ENCODE assay signal across 7 mouse cellular contexts in genomic region chr2:177000656-177001055, GRCm38 (mm10). TPM values are rescaled to one million over a fixed set of nuclear protein-coding genes. Genes with fewer than 3 reads are reported as not detected.
DNase-seq lines count a peak whose midpoint lies in the region; ATAC-seq lines count a peak whose summit lies in the region.
"Not testable (repeated sequence)": the region's sequence is repeated elsewhere in the genome, so short reads cannot be mapped to it uniquely, and the experiment has no call there.

Gene Gm14419 (plus strand): TSS chr2:177000956.

- not testable (repeated sequence) for ATAC-seq in embryonic facial prominence, embryonic 14.5 days (ENCODE audit: low read depth); megakaryocyte progenitor cell, adult 5-6 weeks (replicated peaks; ENCODE audit: poor library complexity)

- not testable (repeated sequence) for H3K9ac ChIP-seq in embryonic facial prominence, embryonic 14.5 days (ENCODE audit: low read depth, low read length)

- DNase-seq in adrenal gland, postnatal 14 days; embryonic facial prominence, embryonic 14.5 days (ENCODE audit: low spot score); gastrocnemius, postnatal 36 days; heart, postnatal 10 days; layer of hippocampus, adult 18-20 months (ENCODE audit: low spot score in 2 of 2); left cerebral cortex, postnatal 10 days (ENCODE audit: extremely low spot score in 1 of 2, low spot score in 2 of 2): not testable (repeated sequence)

- H3K27ac ChIP-seq in embryonic facial prominence, embryonic 14.5 days (replicated peaks; ENCODE audit: low read depth, low read length): not testable (repeated sequence)

- intact Hi-C loops in gastrocnemius, postnatal 36 days (cut with DNase I); heart, postnatal 10 days (cut with DNase I); left cerebral cortex, postnatal 10 days (cut with DNase I): not testable (repeated sequence)

- not testable (repeated sequence) for H3K4me3 ChIP-seq in embryonic facial prominence, embryonic 14.5 days (ENCODE audit: low read depth, low read length)

- H3K27me3 ChIP-seq in embryonic facial prominence, embryonic 14.5 days (replicated peaks; ENCODE audit: control insufficient read depth, insufficient read depth, low read length): not testable (repeated sequence)

- H3K4me2 ChIP-seq in embryonic facial prominence, embryonic 14.5 days (ENCODE audit: low read depth, low read length): not testable (repeated sequence)

- not testable (repeated sequence) for H3K9me3 ChIP-seq in embryonic facial prominence, embryonic 14.5 days (ENCODE audit: control insufficient read depth, low read length)

- WGBS in embryonic facial prominence, embryonic 14.5 days: no CpG with 5 or more reads among the region's 6 CpGs

- H3K36me3 ChIP-seq in embryonic facial prominence, embryonic 14.5 days (ENCODE audit: control insufficient read depth, insufficient read depth, low read length): not testable (repeated sequence)

- H3K4me1 ChIP-seq in embryonic facial prominence, embryonic 14.5 days (ENCODE audit: control insufficient read depth, insufficient read depth, low read length): not testable (repeated sequence)

RNA-seq across cellular contexts. Expression of gene Gm14419, which starts in this region (rescaled TPM):
- total RNA-seq in adrenal gland, postnatal 14 days (2021): 29.4 and 30.4 TPM in 2 replicates
- 11.4 and 15.4 TPM in 2 replicates for polyA plus RNA-seq in embryonic facial prominence, embryonic 14.5 days (2014; fragmentation: Nextera tagmentation; extraction: Ambion mirVana)
- total RNA-seq in gastrocnemius, postnatal 36 days (2021): 10 to 100 TPM; 21.3 to 21.8 TPM
- total RNA-seq in heart, postnatal 10 days (2021): 10 to 100 TPM; 29.8 to 44.7 TPM
- 10 to 100 TPM; 70.5 to 71.6 TPM for total RNA-seq in layer of hippocampus, adult 18-20 months (2021)
- 10 to 100 TPM; 59.5 to 67.5 TPM for total RNA-seq in left cerebral cortex, postnatal 10 days (2021)
- total RNA-seq in megakaryocyte progenitor cell, adult 5-6 weeks (2015): 6.8 and 14.4 TPM in 2 replicates
- total RNA-seq in megakaryocyte progenitor cell, adult 5-6 weeks (2017): 4.5 and 24.1 TPM in 2 replicates
